Mouse (Mus musculus) gastrocnemius, postnatal 25 days (tissue): ENCODE measurements around the gene Epop. TPM values are rescaled to one million over a fixed set of nuclear protein-coding genes. Genes with fewer than 3 reads are reported as not detected.

Experiments
- DNase-seq: peaks from one replicate; pipeline ENCODE4 v3.0.0; 2022
- microRNA-seq, 2 experiments: library from miRNA; unstranded; fragments of <30 nt; microRNA quantifications; one replicate each; pipeline ENCODE4 v1.2.0; 2021; ENCODE audit warnings: borderline replicate concordance in 2 of 2
- total RNA-seq, 2 experiments: library from RNA; stranded (reverse); gene quantifications; 1 replicate in 1 of 2; 2 replicates in 1 of 2; pipeline ENCODE4 v1.2.3; 2021

The Epop gene
- total RNA-seq, 2 experiments from 2014 or later: 1.2 to 1.6 TPM

DNA sequence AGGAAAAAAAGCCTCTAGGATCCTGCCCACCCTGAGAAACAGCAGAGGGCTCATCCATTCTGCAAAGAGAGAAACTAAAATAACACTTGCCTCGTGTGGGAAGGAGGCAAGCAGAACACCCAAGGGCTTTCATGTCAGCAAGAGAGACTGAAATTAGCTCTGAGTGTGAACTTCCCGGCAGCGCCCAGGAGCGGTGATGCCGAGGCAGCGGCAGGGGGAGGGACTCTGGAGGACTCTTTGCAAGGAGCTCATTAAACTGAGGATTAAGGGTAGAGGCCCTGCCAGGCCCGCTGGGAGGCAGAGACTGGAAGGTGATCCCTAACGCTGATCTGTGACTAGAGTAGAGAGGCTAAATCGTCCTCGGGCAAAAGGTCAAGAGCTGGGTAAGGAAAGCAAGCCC is 40.3 kb downstream of the Epop start:
- DNase-seq: no peak

DNA sequence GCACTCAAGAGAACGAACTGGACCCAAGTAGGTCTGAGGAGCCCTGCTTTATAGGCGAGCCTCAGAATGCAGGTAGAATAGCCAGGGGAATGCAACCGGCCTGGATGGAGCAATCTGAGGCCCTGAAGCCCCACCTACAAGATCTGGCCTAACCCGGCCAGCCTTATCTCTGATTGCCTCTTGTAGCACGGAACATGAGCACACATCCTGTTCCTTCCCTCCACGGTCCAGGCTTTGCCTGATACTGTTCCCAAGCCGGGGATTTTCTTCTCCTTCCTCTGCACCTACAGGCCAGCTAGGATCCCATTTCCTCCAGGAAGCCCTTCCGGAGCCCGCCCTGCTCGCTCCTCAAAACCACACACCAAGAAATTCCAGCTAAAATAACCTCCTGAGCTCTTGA is 43.6 kb downstream of the Epop start:
- DNase-seq: no peak

DNA sequence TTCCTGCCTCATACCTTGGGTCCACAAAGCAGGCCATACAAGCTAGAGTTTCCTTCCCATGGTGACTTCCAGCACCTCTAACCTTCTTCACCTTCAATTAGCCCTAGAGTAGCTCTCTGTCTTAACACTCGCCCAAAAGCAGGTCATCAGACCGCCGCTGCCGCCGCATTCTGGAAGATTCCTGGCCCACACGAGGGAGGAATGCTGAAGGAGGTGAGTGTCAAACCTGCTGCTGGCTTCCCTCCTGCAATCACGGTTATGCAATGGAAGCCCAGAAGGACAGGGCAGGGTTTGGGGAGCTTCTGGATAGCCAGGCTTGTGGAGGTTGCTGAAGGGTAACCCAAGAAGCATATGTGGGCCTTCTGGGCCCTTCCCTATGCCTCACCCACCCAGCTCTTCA is 45.0 kb downstream of the Epop start:
- DNase-seq: no peak

DNA sequence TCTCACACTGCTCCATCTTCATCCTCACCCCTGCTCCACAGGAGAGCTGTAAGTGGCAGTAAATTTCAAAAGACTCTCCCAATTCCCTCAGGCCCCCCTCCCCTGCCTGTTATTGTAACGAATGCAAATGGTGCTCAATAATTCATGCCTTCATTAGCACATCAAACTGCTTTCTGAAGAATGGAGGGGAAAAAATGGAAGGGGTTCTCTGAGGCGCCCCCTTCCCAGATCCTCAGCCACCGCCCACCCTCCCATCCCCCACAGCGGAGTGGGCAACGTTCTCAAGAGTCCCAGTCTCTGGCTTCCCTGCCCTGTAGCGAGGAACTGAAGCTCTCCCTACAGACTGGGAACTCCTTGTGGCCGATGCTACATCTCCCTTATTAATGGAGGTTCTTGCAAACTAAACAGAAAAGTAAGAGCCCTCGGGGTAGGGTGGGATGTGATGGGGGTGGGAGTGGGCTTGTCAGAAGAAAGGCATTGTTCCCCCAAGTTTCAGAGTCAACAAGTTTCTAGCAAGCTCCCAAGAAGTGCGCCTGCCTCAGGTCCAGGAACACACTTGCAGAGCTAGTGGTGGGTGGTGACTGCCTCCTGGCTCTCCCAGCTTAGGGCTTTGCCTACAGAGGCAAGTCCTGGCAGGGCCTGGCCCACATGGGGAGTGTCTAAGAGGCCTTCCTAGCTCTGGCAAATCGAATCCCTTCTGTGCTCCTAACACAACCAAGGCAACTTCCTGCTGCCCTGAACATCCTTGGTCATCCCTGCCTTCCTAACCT is 50.2 kb downstream of the Epop start:
- DNase-seq: no peak

DNA sequence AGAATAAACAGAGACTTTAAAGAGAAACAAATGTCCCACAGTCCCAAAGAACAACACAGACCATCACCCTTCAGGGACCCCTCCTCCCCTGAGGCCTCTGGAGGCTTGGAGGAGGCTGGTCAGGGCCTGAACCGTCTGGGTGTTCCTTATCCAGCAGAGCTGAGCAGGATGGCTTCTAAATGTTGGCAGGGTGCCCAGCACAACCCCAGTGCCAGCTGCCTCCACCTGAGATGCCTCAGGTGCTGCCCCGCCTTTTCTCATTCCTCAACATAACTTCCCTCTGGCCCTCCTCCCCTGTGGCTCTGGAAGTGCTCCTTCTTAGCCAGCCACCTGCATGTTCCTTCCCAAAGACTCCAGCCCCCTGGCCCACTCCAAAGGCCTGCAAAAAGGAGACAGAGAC is 51.2 kb downstream of the Epop start:
- DNase-seq: no peak

Small RNA genes lying within 50 kb of the gene (microRNA-seq; reads per million reads assigned to microRNA genes)
- gene Gm24158: 0 reads per million in 2 experiments
- 0 reads per million in 2 experiments for gene Mir6927

Other genes starting within 250 kb of the Epop start
- gene Arhgap23, start 214.2 kb downstream of the Epop start, total RNA-seq: 1 to 10 TPM; 6.5 to 7.1 TPM
- gene 4933428G20Rik, start 129.4 kb downstream of the Epop start, total RNA-seq: not detected
- gene Srcin1, start 53.5 kb downstream of the Epop start, total RNA-seq: under 1 TPM; 0.43 to 0.49 TPM
- gene Mllt6, start 33.7 kb upstream of the Epop start, total RNA-seq: 10 to 100 TPM; 33.0 to 40.5 TPM
- 100 to 1,000 TPM; 109 to 113 TPM for gene Cisd3, start 56.1 kb upstream of the Epop start, total RNA-seq
- 1 to 10 TPM; 2.4 to 3.3 TPM for gene Pcgf2, start 70.8 kb upstream of the Epop start, total RNA-seq
- 100 to 1,000 TPM; 128 TPM for gene Psmb3, start 73.7 kb upstream of the Epop start, total RNA-seq
- gene Pip4k2b, start 115.0 kb upstream of the Epop start, total RNA-seq: 10 to 100 TPM; 38.9 to 45.0 TPM
- 1 to 10 TPM; 4.9 to 6.4 TPM for gene Cwc25, start 136.9 kb upstream of the Epop start, total RNA-seq
- not detected for gene 1700001P01Rik, start 146.2 kb upstream of the Epop start, total RNA-seq
- gene Rpl23, start 152.7 kb upstream of the Epop start, total RNA-seq: 100 to 1,000 TPM; 379 to 436 TPM
- gene Lasp1, start 169.3 kb upstream of the Epop start, total RNA-seq: 10 to 100 TPM; 18.3 to 21.9 TPM
- under 1 TPM; 0.48 to 0.67 TPM for gene B230217C12Rik, start 211.1 kb upstream of the Epop start, total RNA-seq